29 mouse cellular contexts compared by ENCODE assay signal in genomic region chr5:143993260-143993659, GRCm38 (mm10). TPM values are rescaled to one million over a fixed set of nuclear protein-coding genes. Genes with fewer than 3 reads are reported as not detected.
DNase-seq lines count a peak whose midpoint lies in the region; ATAC-seq and TF ChIP-seq lines count a peak whose summit lies in the region.
"Had no signal": no experiment of that assay in that cellular context is flagged by ENCODE, and none has a peak within 500 bp of the region (broad histone marks: within the 10 kb centered on the region; RNA-seq: fewer than 3 reads in every experiment).

No protein-coding gene starts in this region.

- no peaks in the 10 kb centered on the region for H3K9me3 ChIP-seq in heart, embryonic 12.5 days (replicated peaks)
- no peaks in the 10 kb centered on the region for H3K9me3 ChIP-seq in lung, embryonic 14.5 days (ENCODE audit: low read depth, low read length)
- H3K9me3 ChIP-seq: hindbrain, embryonic 10.5 days; intestine, embryonic 15.5 days; limb, embryonic 15.5 days; liver, embryonic 15.5 days; midbrain, embryonic 12.5 days; neural tube, embryonic 15.5 days had no signal

- H3K4me1 ChIP-seq in heart, embryonic 12.5 days (replicated peaks) = peaks cover 13% of the 10 kb centered on the region
- H3K4me1 ChIP-seq in lung, embryonic 14.5 days (ENCODE audit: insufficient read depth) = no peaks in the 10 kb centered on the region
- H3K4me1 ChIP-seq in lung, adult 2 months (ENCODE audit: control insufficient read depth, insufficient read depth, low read length) = no peaks in the 10 kb centered on the region; the same call in 1 of the 2 replicates
- H3K4me1 ChIP-seq: hindbrain, embryonic 10.5 days; intestine, embryonic 15.5 days; limb, embryonic 15.5 days; liver, embryonic 15.5 days; midbrain, embryonic 12.5 days had no signal

- no peak overlapping the region for H3K4me2 ChIP-seq in heart, embryonic 12.5 days
- no peak overlapping the region for H3K4me2 ChIP-seq in lung, embryonic 14.5 days
- H3K4me2 ChIP-seq: intestine, embryonic 15.5 days; limb, embryonic 15.5 days; liver, embryonic 15.5 days; midbrain, embryonic 12.5 days; neural tube, embryonic 15.5 days had no signal

- WGBS in heart, embryonic 12.5 days = 91% methylated on average over 8 of the region's 8 CpGs
- WGBS in lung, embryonic 14.5 days = 60% methylated on average over 8 of the region's 8 CpGs
- 74% methylated on average over 8 of the region's 8 CpGs for WGBS in lung, adult 2 months

- H3K27me3 ChIP-seq in heart, embryonic 12.5 days (replicated peaks) = no peaks in the 10 kb centered on the region
- H3K27me3 ChIP-seq in lung, embryonic 14.5 days (ENCODE audit: insufficient read depth, low read length) = no peaks in the 10 kb centered on the region
- H3K27me3 ChIP-seq: intestine, embryonic 15.5 days; limb, embryonic 15.5 days; liver, embryonic 15.5 days; midbrain, embryonic 12.5 days; neural tube, embryonic 15.5 days had no signal

- TF ChIP-seq POLR2A in lung, adult 2 months (IDR thresholded peaks at IDR 0.05; ENCODE audit: borderline replicate concordance, extremely low read depth, low read depth, low read length) = no peak

- no peak for ATAC-seq in heart, embryonic 12.5 days (ENCODE audit: insufficient number of reproducible peaks, low FRiP score)
- peak; percentile 25; the same call in 1 of the 2 replicates for ATAC-seq in lung, embryonic 14.5 days (ENCODE audit: insufficient read depth)
- ATAC-seq: activated CD4-positive, CD25-positive, alpha-beta regulatory T cell, adult 4 months; forebrain, embryonic 14.5 days; hindbrain, embryonic 16.5 days had no signal

- no peak for DNase-seq in heart, postnatal 4 days
- DNase-seq in lung, embryonic 14.5 days = no peak
- DNase-seq in lung, adult 2 months = no peak
- DNase-seq in lung, postnatal 14 days = peak; percentile 14
- no peak for DNase-seq in layer of hippocampus, adult 11-12 months (ENCODE audit: low spot score)
- DNase-seq in layer of hippocampus, adult 9-11 months = no peak
- DNase-seq: cerebellum, adult 8-10 months; gastrocnemius, adult 2 months; kidney, postnatal 25 days; left cerebral cortex, postnatal 4 days; right cerebral cortex, adult 18-20 months had no signal

- H3K9ac ChIP-seq in heart, embryonic 12.5 days = no peak overlapping the region
- H3K9ac ChIP-seq in lung, embryonic 14.5 days = no peak overlapping the region
- H3K9ac ChIP-seq: intestine, embryonic 15.5 days; limb, embryonic 15.5 days; liver, embryonic 15.5 days; midbrain, embryonic 12.5 days; neural tube, embryonic 15.5 days had no signal

- H3K36me3 ChIP-seq in heart, embryonic 12.5 days = peaks cover 98% of the 10 kb centered on the region
- peaks cover 87% of the 10 kb centered on the region for H3K36me3 ChIP-seq in lung, embryonic 14.5 days (ENCODE audit: insufficient read depth)

- H3K27ac ChIP-seq in heart, embryonic 12.5 days (ENCODE audit: poor library complexity, severe bottlenecking) = peak overlapping the region; percentile 63; the same call in 1 of the 2 replicates
- H3K27ac ChIP-seq in lung, embryonic 14.5 days (ENCODE audit: low read depth) = 0 out of 2 replicates have a peak overlapping the region, but pooled peaks have one; percentile 6
- H3K27ac ChIP-seq: hindbrain, embryonic 10.5 days; intestine, embryonic 15.5 days; limb, embryonic 15.5 days; liver, embryonic 15.5 days; midbrain, embryonic 12.5 days; neural tube, embryonic 15.5 days had no signal

- no peak overlapping the region for H3K4me3 ChIP-seq in heart, embryonic 12.5 days
- H3K4me3 ChIP-seq in lung, embryonic 14.5 days (ENCODE audit: low read depth, low read length) = no peak overlapping the region
- H3K4me3 ChIP-seq in lung, adult 2 months (replicated peaks; ENCODE audit: extremely low read depth, low read depth, low read length) = no peak overlapping the region
- H3K4me3 ChIP-seq: gastrocnemius, adult 2 months; hindbrain, embryonic 10.5 days; intestine, embryonic 15.5 days; limb, embryonic 15.5 days; liver, embryonic 15.5 days; midbrain, embryonic 12.5 days; neural tube, embryonic 15.5 days had no signal

- TF ChIP-seq CTCF in lung, embryonic 14.5 days (IDR thresholded peaks at IDR 0.05; ENCODE audit: low read depth) = no peak
- TF ChIP-seq CTCF in lung, adult 2 months (IDR thresholded peaks at IDR 0.05; ENCODE audit: insufficient read depth, low read length) = no peak

RNA-seq across cellular contexts. Expression of gene Ccz1, which starts 21.4 kb away (rescaled TPM):
- 59.1 and 59.3 TPM in 2 replicates for polyA plus RNA-seq in heart, embryonic 12.5 days (2016; fragmentation: Nextera tagmentation; extraction: Ambion mirVana)
- total RNA-seq in heart, postnatal 4 days (2021) = 10 to 100 TPM; 43.1 to 43.8 TPM
- 79.4 and 87.2 TPM in 2 replicates for polyA plus RNA-seq in lung, embryonic 14.5 days (2014; fragmentation: Nextera tagmentation; extraction: Ambion mirVana)
- 8.3 and 13.4 TPM in 2 replicates for polyA plus RNA-seq in lung, adult 2 months (2012; rRNA removed)

RNA-seq across cellular contexts. Expression of gene Ocm, which starts 33.2 kb away (rescaled TPM):
- polyA plus RNA-seq in heart, embryonic 12.5 days (2016; fragmentation: Nextera tagmentation; extraction: Ambion mirVana) = not detected in 2 replicates
- not detected for total RNA-seq in heart, postnatal 4 days (2021)
- polyA plus RNA-seq in lung, embryonic 14.5 days (2014; fragmentation: Nextera tagmentation; extraction: Ambion mirVana) = not detected in 2 replicates
- not detected in 2 replicates for polyA plus RNA-seq in lung, adult 2 months (2012; rRNA removed)
- total RNA-seq: gastrocnemius, adult 2 months; gastrocnemius, postnatal 4 days; megakaryocyte, adult 5-6 weeks; MEL had no signal
- polyA plus RNA-seq: activated CD4-positive, CD25-positive, alpha-beta regulatory T cell, adult 4 months; brain, embryonic 14.5 days; C2C12; forebrain, embryonic 14.5 days; heart, embryonic 14.5 days; hindbrain, embryonic 10.5 days; intestine, embryonic 15.5 days; liver, embryonic 15.5 days; midbrain, embryonic 12.5 days; neural tube, embryonic 15.5 days; testis, adult 2 months; urinary bladder, adult 2 months had no signal
